Mouse (Mus musculus) midbrain, embryonic 13.5 days (tissue): Measurements from ENCODE around the gene Tmem35b. TPM values are rescaled to one million over a fixed set of nuclear protein-coding genes. Genes with fewer than 3 reads are reported as not detected.

Source experiments
- ATAC-seq: fragments of 200-750 bp; cut with Nextera tagmentation; 2 replicates; pipeline ENCODE4 v1.8.0; 2017; ENCODE audit warnings: mild to moderate bottlenecking, moderate TSS enrichment, moderate library complexity
- H3K27ac ChIP-seq: fragments of 300-500 bp; sonication (generic); 2 replicates; pipeline ENCODE4 v1.5.1; 2015; ENCODE audit warnings: inconsistent platforms, mild to moderate bottlenecking, moderate library complexity
- H3K27me3 ChIP-seq: fragments of 300-500 bp; sonication (generic); 2 replicates; pipeline ENCODE4 v1.6.1; 2015; ENCODE audit warnings: mild to moderate bottlenecking, inconsistent platforms
- H3K36me3 ChIP-seq: fragments of 300-500 bp; sonication (generic); 2 replicates; pipeline ENCODE4 v1.6.1; 2015; ENCODE audit warnings: mild to moderate bottlenecking, inconsistent platforms
- H3K4me1 ChIP-seq: fragments of 300-500 bp; sonication (generic); replicated peaks from 2 replicates; pipeline ENCODE4 v1.6.1; 2015; ENCODE audit warnings: inconsistent platforms
- H3K4me2 ChIP-seq: fragments of 300-500 bp; sonication (generic); replicated peaks from 2 replicates; pipeline ENCODE4 v1.6.1; 2015; ENCODE audit warnings: moderate library complexity, mild to moderate bottlenecking, inconsistent platforms
- H3K4me3 ChIP-seq: fragments of 300-500 bp; sonication (generic); replicated peaks from 2 replicates; pipeline ENCODE4 v1.5.1; 2015; ENCODE audit warnings: mild to moderate bottlenecking, inconsistent platforms
- H3K9ac ChIP-seq: fragments of 300-500 bp; sonication (generic); replicated peaks from 2 replicates; pipeline ENCODE4 v1.6.1; 2015; ENCODE audit warnings: mild to moderate bottlenecking, inconsistent platforms
- H3K9me3 ChIP-seq: fragments of 300-500 bp; sonication (generic); 2 replicates; pipeline ENCODE4 v1.6.1; 2016; ENCODE audit warnings: mild to moderate bottlenecking, inconsistent platforms
- WGBS: fragments of 180-500 bp; shearing (Covaris S2); methylation state at CpG from one replicate; pipeline ENCODE4 v1.1.7; 2015; 5-methylcytosine and 5-hydroxymethylcytosine counted together
- polyA plus RNA-seq: library from polyadenylated mRNA; unstranded; fragments of >200 nt; fragmentation: Nextera tagmentation; extraction: Ambion mirVana; gene quantifications from 2 replicates; pipeline ENCODE4 v1.2.1, GENCODE M21; 2015

Gene Tmem35b
- polyA plus RNA-seq, 1 experiment from 2014 or later: 21.4 TPM

GRCm38 (mm10) chr4:127125834-127126463 is 2.5 kb downstream of the Tmem35b start:
- peak overlapping the region; percentile 66 for H3K4me3 ChIP-seq
- H3K9me3 ChIP-seq: no peaks in the 10 kb centered on the region
- peak overlapping the region; percentile 78 for H3K4me2 ChIP-seq
- H3K27me3 ChIP-seq: no peaks in the 10 kb centered on the region
- H3K9ac ChIP-seq: peak overlapping the region; percentile 82
- ATAC-seq: peak; percentile 95
- H3K36me3 ChIP-seq: peaks cover 20% of the 10 kb centered on the region
- H3K4me1 ChIP-seq: peaks cover 13% of the 10 kb centered on the region
- 1% methylated on average over 35 of the region's 35 CpGs for WGBS
- H3K27ac ChIP-seq: peak overlapping the region; percentile 65

- WGBS: 57% methylated on average over 1 of the region's 1 CpGs
- Histone ChIP-seq H3K9ac (no peak overlapping the region), H3K36me3 (no peaks in the 10 kb centered on the region), H3K9me3 (no peaks in the 10 kb centered on the region), H3K27ac (no peak overlapping the region), H3K27me3 (no peaks in the 10 kb centered on the region), H3K4me1 (peaks cover 6% of the 10 kb centered on the region; the same call in 1 of the 2 replicates), H3K4me2 (no peak overlapping the region), H3K4me3 (no peak overlapping the region)
- ATAC-seq: no peak
Measured at GRCm38 (mm10) chr4:127134687-127135086, 11.2 kb downstream of the Tmem35b start.

GRCm38 (mm10) chr4:127137591-127137990 is 14.1 kb downstream of the Tmem35b start:
- Histone ChIP-seq H3K27me3 (no peaks in the 10 kb centered on the region), H3K9ac (no peak overlapping the region), H3K36me3 (no peaks in the 10 kb centered on the region), H3K4me3 (no peak overlapping the region), H3K27ac (no peak overlapping the region), H3K4me2 (no peak overlapping the region), H3K4me1 (peaks cover 6% of the 10 kb centered on the region; the same call in 1 of the 2 replicates), H3K9me3 (no peaks in the 10 kb centered on the region)
- 88% methylated on average over 5 of the region's 5 CpGs for WGBS
- ATAC-seq: no peak

- Histone ChIP-seq H3K27me3 (no peaks in the 10 kb centered on the region), H3K27ac (no peak overlapping the region), H3K9me3 (no peaks in the 10 kb centered on the region), H3K4me2 (no peak overlapping the region), H3K36me3 (no peaks in the 10 kb centered on the region), H3K9ac (no peak overlapping the region), H3K4me1 (peaks cover 6% of the 10 kb centered on the region; the same call in 1 of the 2 replicates), H3K4me3 (no peak overlapping the region)
- WGBS: 30% methylated on average over 6 of the region's 6 CpGs
- no peak for ATAC-seq
Measured at GRCm38 (mm10) chr4:127138486-127138885, 15.0 kb downstream of the Tmem35b start.

- no peak overlapping the region for H3K9ac ChIP-seq
- H3K4me3 ChIP-seq: no peak overlapping the region
- H3K27me3 ChIP-seq: no peaks in the 10 kb centered on the region
- H3K4me2 ChIP-seq: no peak overlapping the region
- no peak for ATAC-seq
- no peaks in the 10 kb centered on the region for H3K9me3 ChIP-seq
- H3K36me3 ChIP-seq: no peaks in the 10 kb centered on the region
- WGBS: 85% methylated on average over 13 of the region's 13 CpGs
- no peaks in the 10 kb centered on the region for H3K4me1 ChIP-seq
- no peak overlapping the region for H3K27ac ChIP-seq
Measured at GRCm38 (mm10) chr4:127150031-127150430, 26.5 kb downstream of the Tmem35b start.

GRCm38 (mm10) chr4:127153345-127153744 is 29.9 kb downstream of the Tmem35b start:
- no peaks in the 10 kb centered on the region for H3K9me3 ChIP-seq
- no peak overlapping the region for H3K4me3 ChIP-seq
- no peaks in the 10 kb centered on the region for H3K4me1 ChIP-seq
- H3K36me3 ChIP-seq: no peaks in the 10 kb centered on the region
- no peak for ATAC-seq
- 65% methylated on average over 1 of the region's 1 CpGs for WGBS
- H3K27me3 ChIP-seq: no peaks in the 10 kb centered on the region
- no peak overlapping the region for H3K27ac ChIP-seq
- no peak overlapping the region for H3K9ac ChIP-seq
- H3K4me2 ChIP-seq: no peak overlapping the region

- no peak overlapping the region for H3K4me2 ChIP-seq
- WGBS: 60% methylated on average over 5 of the region's 5 CpGs
- no peak overlapping the region for H3K27ac ChIP-seq
- H3K9me3 ChIP-seq: no peaks in the 10 kb centered on the region
- ATAC-seq: no peak
- H3K4me3 ChIP-seq: no peak overlapping the region
- no peak overlapping the region for H3K9ac ChIP-seq
- no peaks in the 10 kb centered on the region for H3K27me3 ChIP-seq
- no peaks in the 10 kb centered on the region for H3K36me3 ChIP-seq
- H3K4me1 ChIP-seq: no peaks in the 10 kb centered on the region
Measured at GRCm38 (mm10) chr4:127155757-127156156, 32.3 kb downstream of the Tmem35b start.

- Histone ChIP-seq H3K27me3 (no peaks in the 10 kb centered on the region), H3K9me3 (no peaks in the 10 kb centered on the region), H3K36me3 (no peaks in the 10 kb centered on the region), H3K4me1 (no peaks in the 10 kb centered on the region), H3K27ac (no peak overlapping the region), H3K4me2 (no peak overlapping the region), H3K4me3 (no peak overlapping the region), H3K9ac (no peak overlapping the region)
- 92% methylated on average over 4 of the region's 4 CpGs for WGBS
- ATAC-seq: no peak
Measured at GRCm38 (mm10) chr4:127157746-127158145, 34.3 kb downstream of the Tmem35b start.

GRCm38 (mm10) chr4:127163926-127164325 is 40.4 kb downstream of the Tmem35b start:
- no peak overlapping the region for H3K4me3 ChIP-seq
- H3K9ac ChIP-seq: no peak overlapping the region
- peaks cover 10% of the 10 kb centered on the region for H3K4me1 ChIP-seq
- peaks cover 18% of the 10 kb centered on the region for H3K27me3 ChIP-seq
- no peak overlapping the region for H3K4me2 ChIP-seq
- H3K27ac ChIP-seq: no peak overlapping the region
- no peaks in the 10 kb centered on the region for H3K9me3 ChIP-seq
- no peaks in the 10 kb centered on the region for H3K36me3 ChIP-seq
- 75% methylated on average over 8 of the region's 8 CpGs for WGBS
- no peak for ATAC-seq

- Histone ChIP-seq H3K9ac (no peak overlapping the region), H3K27ac (no peak overlapping the region), H3K36me3 (no peaks in the 10 kb centered on the region), H3K27me3 (peaks cover 29% of the 10 kb centered on the region), H3K9me3 (no peaks in the 10 kb centered on the region), H3K4me3 (no peak overlapping the region), H3K4me1 (peaks cover 37% of the 10 kb centered on the region), H3K4me2 (no peak overlapping the region)
- WGBS: 72% methylated on average over 5 of the region's 5 CpGs
- no peak for ATAC-seq
Measured at GRCm38 (mm10) chr4:127167096-127167495, 43.6 kb downstream of the Tmem35b start.

GRCm38 (mm10) chr4:127167731-127168130 is 44.2 kb downstream of the Tmem35b start:
- H3K27me3 ChIP-seq: peaks cover 29% of the 10 kb centered on the region
- peaks cover 43% of the 10 kb centered on the region for H3K4me1 ChIP-seq
- peak overlapping the region; percentile 96 for H3K4me2 ChIP-seq
- H3K9me3 ChIP-seq: no peaks in the 10 kb centered on the region
- ATAC-seq: peak; percentile 7; the same call in 1 of the 2 replicates
- H3K9ac ChIP-seq: peak overlapping the region; percentile 91
- 0 out of 2 replicates have a peak overlapping the region, but pooled peaks have one; percentile 81 for H3K27ac ChIP-seq
- peak overlapping the region; percentile 71 for H3K4me3 ChIP-seq
- H3K36me3 ChIP-seq: no peaks in the 10 kb centered on the region
- 19% methylated on average over 8 of the region's 8 CpGs for whole genome bisulfite sequencing

GRCm38 (mm10) chr4:127168211-127168913 is 44.9 kb downstream of the Tmem35b start:
- peak overlapping the region; percentile 96 for H3K4me2 ChIP-seq
- H3K9ac ChIP-seq: peak overlapping the region; percentile 91
- ATAC-seq: peak; percentile 82
- no peaks in the 10 kb centered on the region for H3K9me3 ChIP-seq
- peaks cover 50% of the 10 kb centered on the region for H3K4me1 ChIP-seq
- H3K4me3 ChIP-seq: peak overlapping the region; percentile 71
- under 1% methylated on average over 39 of the region's 39 CpGs for WGBS
- H3K27ac ChIP-seq: peak overlapping the region; percentile 81
- no peaks in the 10 kb centered on the region for H3K36me3 ChIP-seq
- peaks cover 30% of the 10 kb centered on the region for H3K27me3 ChIP-seq
